ENCODE assay signal across 19 mouse cellular contexts in genomic region chr7:125618016-125618415, GRCm38 (mm10). TPM values are rescaled to one million over a fixed set of nuclear protein-coding genes. Genes with fewer than 3 reads are reported as not detected.
"Had no signal": no experiment of that assay in that cellular context is flagged by ENCODE, and none has a peak within 500 bp of the region (broad histone marks: within the 10 kb centered on the region; RNA-seq: fewer than 3 reads in every experiment).

No protein-coding gene starts in this region.

- H3K9ac ChIP-seq: limb, embryonic 13.5 days; liver, embryonic 14.5 days; liver, postnatal 0 days; lung, embryonic 14.5 days; midbrain, embryonic 13.5 days had no signal

- H3K4me1 ChIP-seq: limb, embryonic 13.5 days; midbrain, embryonic 13.5 days had no signal

- H3K4me3 ChIP-seq: layer of hippocampus, adult 2 months; limb, embryonic 10.5 days; limb, embryonic 13.5 days; midbrain, embryonic 10.5 days; midbrain, embryonic 13.5 days; myocyte had no signal

- H3K27ac ChIP-seq: kidney, postnatal 0 days; layer of hippocampus, adult 2 months; limb, embryonic 10.5 days; limb, embryonic 13.5 days; liver, embryonic 14.5 days; midbrain, embryonic 10.5 days; midbrain, embryonic 13.5 days had no signal

- H3K27me3 ChIP-seq: limb, embryonic 13.5 days; midbrain, embryonic 13.5 days had no signal

- DNase-seq: kidney, adult 18-20 months; kidney, adult 9 months; kidney, postnatal 25 days; layer of hippocampus, adult 9-11 months; liver, postnatal 0 days; lung, embryonic 14.5 days; right cerebral cortex, adult 18-20 months; right cerebral cortex, postnatal 25 days; spleen, adult 18-20 months; thymus, adult 18-20 months had no signal

- H3K36me3 ChIP-seq: limb, embryonic 10.5 days; limb, embryonic 13.5 days; midbrain, embryonic 10.5 days; midbrain, embryonic 13.5 days had no signal

RNA-seq across cellular contexts. Expression of gene Il21r, which starts 14.8 kb away (rescaled TPM):
- polyA plus RNA-seq: neural tube, embryonic 14.5 days had no signal
